Mouse (Mus musculus) embryo, embryonic 11.5 days (tissue): ENCODE measurements at regions not wholly inside any gene's neighbourhood (a gene's known extent, or its start where the extent isn't known, plus 50 kb on each side); places are given as distances from the start of the nearest gene placed in this dataset.

Experiments used
- DNase-seq: peaks from one replicate; pipeline ENCODE4 v3.0.0-alpha.2; 2012; ENCODE audit warnings: low read depth, low spot score

- no peak for DNase-seq
Observed at GRCm38 (mm10) chr14:25401104-25401963, 57.7 kb upstream of the Zmiz1 start.

DNA sequence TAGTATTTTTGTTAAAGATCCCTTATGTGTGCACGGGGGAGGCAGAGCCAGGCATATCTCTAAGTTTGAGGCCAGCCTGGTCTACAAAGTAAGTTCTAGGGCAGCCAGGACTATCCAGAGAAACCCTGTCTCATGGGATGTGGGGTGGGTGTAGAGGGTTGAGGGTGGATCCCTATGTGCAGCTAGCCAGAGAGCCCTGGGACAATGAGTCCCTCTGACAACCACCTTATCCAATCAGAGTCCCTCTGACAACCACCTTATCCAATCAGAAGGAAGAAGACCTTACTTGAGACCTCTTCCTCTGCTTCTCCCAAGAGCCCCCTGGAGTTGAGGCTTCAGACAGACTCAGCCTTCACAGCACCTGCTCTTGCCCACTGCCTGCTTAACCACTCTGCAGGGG is 56.6 kb upstream of the Zmiz1 start:
- DNase-seq = no peak

DNA sequence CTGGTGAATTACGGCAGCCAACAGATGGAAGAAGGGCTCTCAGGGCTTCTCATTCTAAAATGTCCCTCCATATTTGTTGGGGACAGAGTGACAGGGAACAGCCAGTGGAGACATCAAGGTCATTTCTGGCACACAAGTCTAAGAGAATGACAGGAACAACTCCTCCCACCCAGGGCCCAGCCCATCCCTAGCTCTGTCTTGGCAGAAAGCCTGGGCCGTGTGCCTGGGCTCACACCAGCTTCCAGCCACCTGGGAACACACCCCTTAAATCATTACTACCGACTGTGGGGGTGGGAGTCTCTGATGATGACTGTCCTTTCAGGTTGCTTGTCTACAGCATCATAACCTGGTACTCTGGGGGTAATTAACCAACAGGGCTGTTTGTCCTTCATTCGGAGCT is 53.8 kb upstream of the Zmiz1 start:
- no peak for DNase-seq

GRCm38 (mm10) chr14:25406059-25406458 is 52.9 kb upstream of the Zmiz1 start:
- no peak for DNase-seq

DNA sequence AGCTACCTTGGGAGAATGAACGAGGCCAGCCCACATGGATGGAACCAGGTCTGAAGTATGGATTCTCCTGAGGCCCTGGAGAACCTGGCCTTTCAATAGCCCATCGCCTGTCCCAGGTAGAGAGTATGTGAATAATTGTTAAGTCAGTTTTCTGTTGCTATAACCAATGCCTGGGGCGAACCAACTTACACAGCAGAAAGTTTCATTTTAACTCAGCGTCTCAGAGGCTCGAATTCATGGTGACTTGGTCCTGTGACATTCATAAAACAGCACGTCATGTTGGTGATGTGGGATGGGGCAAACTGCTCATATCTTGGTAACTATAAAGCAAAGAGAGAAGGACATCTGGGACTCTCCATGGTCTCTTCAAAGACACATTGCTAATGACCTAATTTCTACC is 52.4 kb upstream of the Zmiz1 start:
- DNase-seq = no peak

- DNase-seq = no peak
Observed at GRCm38 (mm10) chr14:25407111-25407510, 51.9 kb upstream of the Zmiz1 start.
